Mouse (Mus musculus): ENCODE results near the gene Slc17a3.

DNA sequence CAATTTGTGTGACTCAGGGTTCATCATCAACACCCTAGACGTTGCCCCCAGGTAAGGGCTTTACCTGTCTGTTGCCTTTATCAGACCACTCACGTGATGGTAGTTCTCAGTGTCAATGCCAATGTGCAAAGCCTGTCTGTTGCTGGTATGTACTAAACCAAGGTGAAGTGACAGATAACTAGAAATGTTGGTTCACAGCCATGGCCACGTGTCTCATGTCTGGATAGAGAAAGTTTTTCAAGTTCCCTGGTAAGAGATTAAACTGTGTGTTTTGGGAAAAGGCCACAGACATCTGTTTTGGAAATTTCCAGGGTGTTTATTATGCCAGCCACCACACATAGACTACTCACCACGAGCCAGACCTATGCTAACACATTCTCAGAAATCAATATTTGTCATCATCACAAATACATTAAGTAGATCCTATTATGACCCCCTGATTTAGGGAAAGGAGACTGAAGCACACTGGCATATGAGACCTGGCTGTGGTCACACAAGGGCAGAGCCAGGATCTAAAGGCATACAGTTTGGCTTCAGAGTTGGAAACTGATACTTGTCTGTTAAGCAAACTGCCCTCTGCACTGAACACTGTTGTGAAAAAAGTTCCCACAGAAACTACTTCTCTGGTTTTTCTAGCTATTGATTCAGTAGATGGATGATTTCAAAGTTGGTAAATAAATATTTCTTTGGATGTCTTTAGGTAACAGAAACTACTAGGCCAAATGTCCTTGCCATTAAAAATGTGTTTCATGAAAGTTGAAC lies 18.9 kb upstream of the Slc17a3 start:
- TF ChIP-seq CTCF (IDR thresholded peaks at IDR 0.05; ENCODE audit: extremely low read depth, insufficient read depth, insufficient read length, insufficient replicate concordance) (no peak), POLR2A (IDR thresholded peaks at IDR 0.05; ENCODE audit: low read depth, low read length) (no peak)

All from spleen, adult 2 months (tissue).